Mouse (Mus musculus) lung, postnatal 0 days (tissue): ENCODE data around the gene Gm9999.

Source experiments
- CTCF ChIP-seq: IDR thresholded peaks from 2 replicates; pipeline ENCODE4 v1.5.1; 2016; ENCODE audit warnings: antibody characterized with exemption, mild to moderate bottlenecking
- EP300 ChIP-seq: IDR thresholded peaks from 2 replicates; pipeline ENCODE4 v1.6.1; 2016; ENCODE audit warnings: antibody characterized with exemption, mild to moderate bottlenecking, control low read depth

GRCm38 (mm10) chr7:47034785-47035384, 51.5 kb downstream of the Gm9999 start:
- TF ChIP-seq CTCF, result no peak
- TF ChIP-seq EP300, result no peak
